ENCODE assay signal across 26 mouse cellular contexts in genomic region chr8:101767588-101767987, GRCm38 (mm10).
DNase-seq lines count a peak whose midpoint lies in the region; ATAC-seq and TF ChIP-seq lines count a peak whose summit lies in the region.
"Had no signal": no experiment of that assay in that cellular context is flagged by ENCODE, and none has a peak within 500 bp of the region (broad histone marks: within the 10 kb centered on the region; RNA-seq: fewer than 3 reads in every experiment).

No protein-coding gene starts in this region.

- peak; percentile 45 to 46 for DNase-seq in frontal cortex, adult 2 months (ENCODE audit: extremely low spot score in 1 of 2, low spot score in 1 of 2)
- DNase-seq in frontal cortex, postnatal 10 days (ENCODE audit: low spot score in 2 of 2) = no peak
- DNase-seq in midbrain, embryonic 11.5 days (ENCODE audit: low spot score, missing footprints) = peak; percentile 12
- DNase-seq in midbrain, postnatal 0 days (ENCODE audit: low spot score) = no peak
- peak; percentile 15 for DNase-seq in brain, embryonic 14.5 days (ENCODE audit: low read depth)
- peak; percentile 58 for DNase-seq in telencephalon, adult 2 months (ENCODE audit: low read depth, low spot score)
- no peak for DNase-seq in urinary bladder, postnatal 36 days (ENCODE audit: low spot score in 2 of 2)
- DNase-seq: adrenal gland, adult 2 months; adrenal gland, postnatal 14 days; cerebellum, adult 2 months; cerebellum, adult 9-11 months; cerebellum, postnatal 25 days; forebrain, postnatal 0 days; gastrocnemius, postnatal 25 days; heart, adult 18-20 months; heart, postnatal 10 days; heart, postnatal 4 days; kidney, adult 11 months had no signal

- no peak for TF ChIP-seq POLR2A in brain, embryonic 14.5 days (IDR thresholded peaks at IDR 0.05; ENCODE audit: borderline replicate concordance, extremely low read depth, insufficient read depth, insufficient read length, poor library complexity, severe bottlenecking)

- no peaks in the 10 kb centered on the region for H3K9me3 ChIP-seq in midbrain, embryonic 11.5 days (ENCODE audit: control insufficient read depth, low read length)
- H3K9me3 ChIP-seq in midbrain, postnatal 0 days (ENCODE audit: low read length) = no peaks in the 10 kb centered on the region
- H3K9me3 ChIP-seq: embryonic facial prominence, embryonic 13.5 days; heart, embryonic 12.5 days; heart, embryonic 15.5 days; hindbrain, embryonic 12.5 days; hindbrain, embryonic 15.5 days; intestine, embryonic 15.5 days had no signal

- no peak overlapping the region for H3K4me2 ChIP-seq in midbrain, embryonic 11.5 days
- H3K4me2 ChIP-seq in midbrain, postnatal 0 days (ENCODE audit: low read depth, low read length, poor library complexity, severe bottlenecking) = no peak overlapping the region
- H3K4me2 ChIP-seq: embryonic facial prominence, embryonic 13.5 days; heart, embryonic 12.5 days; heart, embryonic 15.5 days; hindbrain, embryonic 12.5 days; hindbrain, embryonic 15.5 days; intestine, embryonic 15.5 days had no signal

- no peak overlapping the region for H3K4me3 ChIP-seq in midbrain, embryonic 11.5 days (ENCODE audit: low read depth, low read length)
- H3K4me3 ChIP-seq in midbrain, postnatal 0 days (ENCODE audit: low read depth, low read length) = no peak overlapping the region
- H3K4me3 ChIP-seq: embryonic facial prominence, embryonic 13.5 days; heart, embryonic 12.5 days; heart, embryonic 15.5 days; hindbrain, embryonic 12.5 days; hindbrain, embryonic 15.5 days; intestine, embryonic 15.5 days had no signal

- no peaks in the 10 kb centered on the region for H3K4me1 ChIP-seq in midbrain, embryonic 11.5 days (ENCODE audit: control insufficient read depth, insufficient read depth, low read length)
- H3K4me1 ChIP-seq in midbrain, postnatal 0 days (ENCODE audit: insufficient read depth, low read length) = no peaks in the 10 kb centered on the region
- H3K4me1 ChIP-seq: heart, embryonic 12.5 days; hindbrain, embryonic 12.5 days; hindbrain, embryonic 15.5 days; intestine, embryonic 15.5 days had no signal

- no peak overlapping the region for H3K27ac ChIP-seq in midbrain, embryonic 11.5 days (ENCODE audit: low read depth, low read length)
- H3K27ac ChIP-seq in midbrain, postnatal 0 days (ENCODE audit: low read depth, low read length) = no peak overlapping the region
- H3K27ac ChIP-seq: embryonic facial prominence, embryonic 13.5 days; heart, embryonic 15.5 days; hindbrain, embryonic 12.5 days; hindbrain, embryonic 15.5 days; intestine, embryonic 15.5 days had no signal

- TF ChIP-seq CTCF in midbrain, postnatal 0 days (IDR thresholded peaks at IDR 0.05) = no peak
- TF ChIP-seq CTCF in brain, embryonic 14.5 days (IDR thresholded peaks at IDR 0.05; ENCODE audit: borderline replicate concordance, extremely low read depth, insufficient read depth, insufficient read length) = no peak

- no peaks in the 10 kb centered on the region for H3K36me3 ChIP-seq in midbrain, embryonic 11.5 days (ENCODE audit: control insufficient read depth, insufficient read depth, low read length)
- no peaks in the 10 kb centered on the region for H3K36me3 ChIP-seq in midbrain, postnatal 0 days (ENCODE audit: insufficient read depth, low read length)
- H3K36me3 ChIP-seq: embryonic facial prominence, embryonic 13.5 days; heart, embryonic 12.5 days; heart, embryonic 15.5 days; hindbrain, embryonic 12.5 days; hindbrain, embryonic 15.5 days; intestine, embryonic 15.5 days had no signal

- H3K9ac ChIP-seq in midbrain, embryonic 11.5 days (ENCODE audit: low read length) = no peak overlapping the region
- H3K9ac ChIP-seq in midbrain, postnatal 0 days (replicated peaks; ENCODE audit: low read length, poor library complexity, severe bottlenecking) = no peak overlapping the region
- H3K9ac ChIP-seq: embryonic facial prominence, embryonic 13.5 days; forebrain, postnatal 0 days; heart, embryonic 12.5 days; heart, embryonic 15.5 days; hindbrain, embryonic 12.5 days; hindbrain, embryonic 15.5 days; intestine, embryonic 15.5 days had no signal

- no peak for ATAC-seq in midbrain, embryonic 11.5 days (ENCODE audit: low FRiP score)
- ATAC-seq in midbrain, postnatal 0 days (ENCODE audit: low FRiP score) = no peak
- ATAC-seq: CD4-positive, CD25-positive, alpha-beta regulatory T cell, adult 4 months; forebrain, embryonic 14.5 days; forebrain, postnatal 0 days; intestine, embryonic 15.5 days had no signal

- no peaks in the 10 kb centered on the region for H3K27me3 ChIP-seq in midbrain, embryonic 11.5 days (ENCODE audit: control insufficient read depth, insufficient read depth, low read length)
- no peaks in the 10 kb centered on the region for H3K27me3 ChIP-seq in midbrain, postnatal 0 days (ENCODE audit: insufficient read depth, low read length)
- H3K27me3 ChIP-seq: embryonic facial prominence, embryonic 13.5 days; heart, embryonic 12.5 days; heart, embryonic 15.5 days; hindbrain, embryonic 12.5 days; hindbrain, embryonic 15.5 days; intestine, embryonic 15.5 days had no signal

- whole genome bisulfite sequencing in midbrain, embryonic 11.5 days = 57% methylated on average over 2 of the region's 2 CpGs
- WGBS in midbrain, postnatal 0 days = 48% methylated on average over 2 of the region's 2 CpGs

Comparison
In these comparisons a context has a peak if more than half of its experiments do, and no peak if none do; other contexts are left out.
1. DNase-seq: peak in frontal cortex, adult 2 months (2 of 2), midbrain, embryonic 11.5 days (single experiment), brain, embryonic 14.5 days (single experiment) and telencephalon, adult 2 months (single experiment); none in frontal cortex, postnatal 10 days (0 of 2), midbrain, postnatal 0 days (single experiment) and urinary bladder, postnatal 36 days (0 of 2).